Mouse (Mus musculus): ENCODE measurements at regions not wholly inside any gene's neighbourhood (a gene's known extent, or its start where the extent isn't known, plus 50 kb on each side); places are given as distances from the start of the nearest gene placed in this dataset.

- Histone ChIP-seq H3K27ac (ENCODE audit: insufficient read depth, low read depth, low read length, poor library complexity, severe bottlenecking) (no peak overlapping the region), H3K4me1 (ENCODE audit: control insufficient read depth in 2 of 2, insufficient read depth in 2 of 2, low read length in 2 of 2, poor library complexity in 1 of 2) (no peaks in the 10 kb centered on the region), H3K9me3 (ENCODE audit: control insufficient read depth, insufficient read depth, low read depth, low read length) (no peaks in the 10 kb centered on the region), H3K4me3 (ENCODE audit: insufficient read depth in 1 of 2, low read depth in 1 of 2, low read length in 2 of 2, poor library complexity in 1 of 2, severe bottlenecking in 1 of 2) (no peak overlapping the region), H3K9ac (ENCODE audit: insufficient read depth, low read depth, low read length, poor library complexity, severe bottlenecking) (no peak overlapping the region), H3K36me3 (ENCODE audit: control insufficient read depth, insufficient read depth, low read length, poor library complexity, severe bottlenecking) (no peaks in the 10 kb centered on the region)
- TF ChIP-seq ZC3H11A (IDR thresholded peaks at IDR 0.05; ENCODE audit: borderline replicate concordance, low read depth, low read length), result no peak
- no peak for TF ChIP-seq ZNF384 (IDR thresholded peaks at IDR 0.05; ENCODE audit: low read depth, low read length)
- no peak for DNase-seq (ENCODE audit: low read depth, low spot score)
- in situ Hi-C loops (cut with MboI; ENCODE audit: low sequenced_read_pairs in 2 of 2, unreplicated experiment in 2 of 2), result no loop called here
Measured at GRCm38 (mm10) chr2:50373626-50374025, 77.0 kb upstream of the Mmadhc start.

- H3K36me3 ChIP-seq (ENCODE audit: control insufficient read depth, insufficient read depth, low read length, poor library complexity, severe bottlenecking), result no peaks in the 10 kb centered on the region
- H3K4me3 ChIP-seq (ENCODE audit: insufficient read depth in 1 of 2, low read depth in 1 of 2, low read length in 2 of 2, poor library complexity in 1 of 2, severe bottlenecking in 1 of 2), result no peak overlapping the region
- no peaks in the 10 kb centered on the region for H3K9me3 ChIP-seq (ENCODE audit: control insufficient read depth, insufficient read depth, low read depth, low read length)
- in situ Hi-C loops (cut with MboI; ENCODE audit: low sequenced_read_pairs in 2 of 2, unreplicated experiment in 2 of 2), result no loop called here
- no peak for DNase-seq (ENCODE audit: low read depth, low spot score)
- H3K4me1 ChIP-seq (ENCODE audit: control insufficient read depth in 2 of 2, insufficient read depth in 2 of 2, low read length in 2 of 2, poor library complexity in 1 of 2), result no peaks in the 10 kb centered on the region
- H3K9ac ChIP-seq (ENCODE audit: insufficient read depth, low read depth, low read length, poor library complexity, severe bottlenecking), result no peak overlapping the region
- TF ChIP-seq CHD2 (IDR thresholded peaks at IDR 0.05; ENCODE audit: low read depth, low read length) (no peak), ZC3H11A (IDR thresholded peaks at IDR 0.05; ENCODE audit: borderline replicate concordance, low read depth, low read length) (no peak), ZNF384 (IDR thresholded peaks at IDR 0.05; ENCODE audit: low read depth, low read length) (no peak), MAFK (IDR thresholded peaks at IDR 0.05; ENCODE audit: insufficient read depth, low read depth, low read length) (no peak), HCFC1 (IDR thresholded peaks at IDR 0.05; ENCODE audit: borderline replicate concordance, insufficient read depth, low read length) (no peak)
- H3K27ac ChIP-seq (ENCODE audit: insufficient read depth, low read depth, low read length, poor library complexity, severe bottlenecking), result no peak overlapping the region
Measured at GRCm38 (mm10) chr2:50373006-50373405, 76.4 kb upstream of the Mmadhc start.

GRCm38 (mm10) chr2:50368831-50369230 is 72.2 kb upstream of the Mmadhc start:
- no peak overlapping the region for H3K4me3 ChIP-seq (ENCODE audit: insufficient read depth in 1 of 2, low read depth in 1 of 2, low read length in 2 of 2, poor library complexity in 1 of 2, severe bottlenecking in 1 of 2)
- H3K36me3 ChIP-seq (ENCODE audit: control insufficient read depth, insufficient read depth, low read length, poor library complexity, severe bottlenecking), result no peaks in the 10 kb centered on the region
- no peaks in the 10 kb centered on the region for H3K9me3 ChIP-seq (ENCODE audit: control insufficient read depth, insufficient read depth, low read depth, low read length)
- no peak overlapping the region for H3K9ac ChIP-seq (ENCODE audit: insufficient read depth, low read depth, low read length, poor library complexity, severe bottlenecking)
- no peak for DNase-seq (ENCODE audit: low read depth, low spot score)
- no peak for TF ChIP-seq MAFK (IDR thresholded peaks at IDR 0.05; ENCODE audit: insufficient read depth, low read depth, low read length)
- no peak for TF ChIP-seq HCFC1 (IDR thresholded peaks at IDR 0.05; ENCODE audit: borderline replicate concordance, insufficient read depth, low read length)
- TF ChIP-seq ZNF384 (IDR thresholded peaks at IDR 0.05; ENCODE audit: low read depth, low read length), result no peak
- TF ChIP-seq CHD2 (IDR thresholded peaks at IDR 0.05; ENCODE audit: low read depth, low read length), result no peak
- no peak for TF ChIP-seq ZC3H11A (IDR thresholded peaks at IDR 0.05; ENCODE audit: borderline replicate concordance, low read depth, low read length)
- in situ Hi-C loops (cut with MboI; ENCODE audit: low sequenced_read_pairs in 2 of 2, unreplicated experiment in 2 of 2), result no loop called here
- H3K27ac ChIP-seq (ENCODE audit: insufficient read depth, low read depth, low read length, poor library complexity, severe bottlenecking), result no peak overlapping the region
- H3K4me1 ChIP-seq (ENCODE audit: control insufficient read depth in 2 of 2, insufficient read depth in 2 of 2, low read length in 2 of 2, poor library complexity in 1 of 2), result no peaks in the 10 kb centered on the region

- Histone ChIP-seq H3K9ac (ENCODE audit: insufficient read depth, low read depth, low read length, poor library complexity, severe bottlenecking) (no peak overlapping the region), H3K36me3 (ENCODE audit: control insufficient read depth, insufficient read depth, low read length, poor library complexity, severe bottlenecking) (no peaks in the 10 kb centered on the region), H3K9me3 (ENCODE audit: control insufficient read depth, insufficient read depth, low read depth, low read length) (no peaks in the 10 kb centered on the region), H3K27ac (ENCODE audit: insufficient read depth, low read depth, low read length, poor library complexity, severe bottlenecking) (no peak overlapping the region), H3K4me1 (ENCODE audit: control insufficient read depth in 2 of 2, insufficient read depth in 2 of 2, low read length in 2 of 2, poor library complexity in 1 of 2) (no peaks in the 10 kb centered on the region), H3K4me3 (ENCODE audit: insufficient read depth in 1 of 2, low read depth in 1 of 2, low read length in 2 of 2, poor library complexity in 1 of 2, severe bottlenecking in 1 of 2) (no peak overlapping the region)
- TF ChIP-seq ZC3H11A (IDR thresholded peaks at IDR 0.05; ENCODE audit: borderline replicate concordance, low read depth, low read length) (no peak), ZNF384 (IDR thresholded peaks at IDR 0.05; ENCODE audit: low read depth, low read length) (no peak), MAFK (IDR thresholded peaks at IDR 0.05; ENCODE audit: insufficient read depth, low read depth, low read length) (no peak), CHD2 (IDR thresholded peaks at IDR 0.05; ENCODE audit: low read depth, low read length) (no peak), HCFC1 (IDR thresholded peaks at IDR 0.05; ENCODE audit: borderline replicate concordance, insufficient read depth, low read length) (no peak)
- DNase-seq (ENCODE audit: low read depth, low spot score), result no peak
- in situ Hi-C loops (cut with MboI; ENCODE audit: low sequenced_read_pairs in 2 of 2, unreplicated experiment in 2 of 2), result no loop called here
Measured at GRCm38 (mm10) chr2:50368351-50368750, 71.8 kb upstream of the Mmadhc start.

GRCm38 (mm10) chr2:50365221-50365620 is 68.6 kb upstream of the Mmadhc start:
- TF ChIP-seq MAFK (IDR thresholded peaks at IDR 0.05; ENCODE audit: insufficient read depth, low read depth, low read length) (no peak), HCFC1 (IDR thresholded peaks at IDR 0.05; ENCODE audit: borderline replicate concordance, insufficient read depth, low read length) (no peak), ZNF384 (IDR thresholded peaks at IDR 0.05; ENCODE audit: low read depth, low read length) (no peak), ZC3H11A (IDR thresholded peaks at IDR 0.05; ENCODE audit: borderline replicate concordance, low read depth, low read length) (no peak)
- H3K36me3 ChIP-seq (ENCODE audit: control insufficient read depth, insufficient read depth, low read length, poor library complexity, severe bottlenecking), result no peaks in the 10 kb centered on the region
- H3K27ac ChIP-seq (ENCODE audit: insufficient read depth, low read depth, low read length, poor library complexity, severe bottlenecking), result no peak overlapping the region
- H3K4me1 ChIP-seq (ENCODE audit: control insufficient read depth in 2 of 2, insufficient read depth in 2 of 2, low read length in 2 of 2, poor library complexity in 1 of 2), result no peaks in the 10 kb centered on the region
- no peak overlapping the region for H3K4me3 ChIP-seq (ENCODE audit: insufficient read depth in 1 of 2, low read depth in 1 of 2, low read length in 2 of 2, poor library complexity in 1 of 2, severe bottlenecking in 1 of 2)
- H3K9me3 ChIP-seq (ENCODE audit: control insufficient read depth, insufficient read depth, low read depth, low read length), result no peaks in the 10 kb centered on the region
- H3K9ac ChIP-seq (ENCODE audit: insufficient read depth, low read depth, low read length, poor library complexity, severe bottlenecking), result no peak overlapping the region
- no peak for DNase-seq (ENCODE audit: low read depth, low spot score)
- in situ Hi-C loops (cut with MboI; ENCODE audit: low sequenced_read_pairs in 2 of 2, unreplicated experiment in 2 of 2), result no loop called here
